Comparison of ENCODE assay signal across 8 mouse cellular contexts in the genomic region with DNA sequence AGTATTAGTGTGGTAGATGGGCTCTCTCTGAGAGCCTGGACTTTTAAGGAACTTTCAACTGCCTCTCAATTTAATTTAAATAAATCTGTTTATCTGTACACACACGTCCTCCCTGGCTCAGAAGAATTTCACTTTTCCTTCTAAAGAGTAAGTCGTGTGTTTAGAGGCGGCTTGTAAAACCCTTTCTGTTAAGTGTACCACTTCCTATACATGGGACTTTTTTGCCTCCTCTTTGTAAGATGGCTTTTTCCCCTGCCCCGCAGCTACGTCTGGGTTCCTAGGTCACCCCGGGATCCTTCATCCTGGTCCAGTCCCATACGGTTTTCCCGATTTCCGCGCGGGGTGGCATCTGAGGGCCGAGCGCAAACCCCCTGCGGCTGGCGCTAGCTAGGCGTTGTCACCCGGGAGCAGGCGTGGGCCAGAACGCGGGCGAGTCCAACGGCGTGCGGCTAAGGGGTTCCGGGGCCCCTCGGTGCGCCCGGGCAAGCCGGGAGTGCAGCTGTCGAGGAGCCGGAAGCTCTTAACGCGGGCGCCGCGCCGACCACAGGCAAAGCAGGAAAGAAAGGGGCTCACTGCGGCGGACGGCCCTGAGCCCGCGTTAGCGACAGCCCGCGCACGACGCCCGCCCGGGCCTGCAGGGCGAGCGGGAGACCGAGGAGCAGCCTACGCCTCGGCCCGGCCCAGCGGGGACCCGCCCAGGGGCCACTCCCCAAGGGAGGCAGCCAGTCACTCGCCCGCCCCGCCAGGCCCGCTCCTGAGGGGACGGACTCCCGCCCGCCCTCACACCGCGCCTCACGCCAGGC. TPM values are rescaled to one million over a fixed set of nuclear protein-coding genes. Genes with fewer than 3 reads are reported as not detected.
DNase-seq lines count a peak whose midpoint lies in the region; ATAC-seq lines count a peak whose summit lies in the region.

No protein-coding gene starts in this region.

- peaks cover 19% of the 10 kb centered on the region for H3K4me1 ChIP-seq in hindbrain, embryonic 13.5 days (replicated peaks)

- H3K9ac ChIP-seq in hindbrain, embryonic 13.5 days: peak overlapping the region; percentile 96

- H3K27ac ChIP-seq in hindbrain, embryonic 13.5 days: peak overlapping the region; percentile 98

- under 1% methylated on average over 53 of the region's 67 CpGs for WGBS in hindbrain, embryonic 13.5 days

- H3K4me3 ChIP-seq in hindbrain, embryonic 13.5 days: peak overlapping the region; percentile 92

- H3K4me2 ChIP-seq in hindbrain, embryonic 13.5 days: peak overlapping the region; percentile 63

- no peaks in the 10 kb centered on the region for H3K27me3 ChIP-seq in hindbrain, embryonic 13.5 days

- H3K36me3 ChIP-seq in hindbrain, embryonic 13.5 days: peaks cover 24% of the 10 kb centered on the region

- DNase-seq in NIH3T3 (ENCODE audit: low read depth): peak; percentile 85
- DNase-seq in cerebellum, postnatal 10 days: peak; percentile 81 to 87
- DNase-seq in frontal cortex, postnatal 10 days (ENCODE audit: low spot score in 2 of 2): peak; percentile 77 to 82
- peak; percentile 85 to 87 for DNase-seq in layer of hippocampus, postnatal 36 days
- peak; percentile 92 for DNase-seq in lung, postnatal 36 days
- peak; percentile 88 for DNase-seq in retina, postnatal 1 day
- peak; percentile 85 to 91 for DNase-seq in urinary bladder, adult 18-20 months (ENCODE audit: low spot score in 2 of 2)

- no peaks in the 10 kb centered on the region for H3K9me3 ChIP-seq in hindbrain, embryonic 13.5 days

- peak; percentile 95 for ATAC-seq in hindbrain, embryonic 13.5 days (ENCODE audit: low FRiP score)

RNA-seq across cellular contexts. Expression of gene Ppp3cb, which starts 0.6 kb away (rescaled TPM):
- polyA plus RNA-seq in hindbrain, embryonic 13.5 days (2015; fragmentation: Nextera tagmentation; extraction: Ambion mirVana): 81.1 and 86.1 TPM in 2 replicates
- 100 to 1,000 TPM; 306 to 322 TPM for total RNA-seq in layer of hippocampus, postnatal 36 days (2021)

RNA-seq across cellular contexts. Expression of gene Mss51, which starts 49.0 kb away (rescaled TPM):
- 0.41 and 0.82 TPM in 2 replicates for polyA plus RNA-seq in hindbrain, embryonic 13.5 days (2015; fragmentation: Nextera tagmentation; extraction: Ambion mirVana)
- 1 to 10 TPM; 1.3 to 1.5 TPM for total RNA-seq in layer of hippocampus, postnatal 36 days (2021)

Comparison
In these comparisons a context has a peak if more than half of its experiments do, and no peak if none do; other contexts are left out.
1. Peak in every context shown above with its lines: DNase-seq, ATAC-seq, H3K4me3 ChIP-seq and H3K27ac ChIP-seq.